Mouse (Mus musculus): Measurements from ENCODE around the gene Sun3.

Gene Sun3

GRCm38 (mm10) chr11:9048703-9049060 is at the start of gene Sun3:
Gene Sun3 (minus strand): TSS chr11:9048991.
- DNase-seq: no peak

DNA sequence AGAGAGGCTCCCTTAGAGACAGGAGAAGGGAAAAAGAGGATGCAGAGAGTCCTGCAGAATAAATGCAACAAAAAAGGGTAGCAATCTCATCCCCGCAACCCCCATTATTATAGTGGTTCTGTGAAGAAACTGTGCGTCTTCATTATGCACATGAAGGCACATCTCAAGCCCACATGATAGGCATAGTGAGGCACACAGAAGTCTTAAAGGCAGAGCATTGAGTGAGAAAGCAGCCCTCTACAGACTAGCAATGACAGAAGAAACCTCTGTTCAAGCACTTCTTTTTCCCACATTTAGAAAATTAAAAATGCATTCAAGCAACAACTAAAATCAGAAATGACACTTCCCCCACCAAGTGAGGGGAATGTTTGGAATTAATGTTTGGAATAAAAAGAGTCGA is 27.7 kb upstream of the Sun3 start:
- DNase-seq: no peak

DNA sequence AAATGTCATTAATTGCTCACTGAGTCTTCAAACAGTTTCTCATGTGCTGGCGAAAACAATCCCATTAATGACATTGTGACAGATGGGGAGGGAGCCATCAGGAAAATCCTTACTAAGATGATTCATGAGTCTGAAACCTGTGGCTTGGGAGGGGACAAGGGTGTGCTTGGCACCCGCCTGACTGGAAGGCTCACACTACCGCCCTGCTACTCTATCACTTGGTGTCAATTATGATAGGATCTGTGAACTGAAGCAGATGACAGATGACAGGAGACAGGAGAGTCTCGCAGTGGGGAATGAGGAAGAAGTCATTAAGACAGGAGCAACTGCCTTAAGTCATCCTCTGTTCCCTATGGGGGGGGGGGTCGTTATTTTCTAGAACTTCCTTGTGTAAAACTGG is 11.7 kb upstream of the Sun3 start:
- DNase-seq: no peak

DNA sequence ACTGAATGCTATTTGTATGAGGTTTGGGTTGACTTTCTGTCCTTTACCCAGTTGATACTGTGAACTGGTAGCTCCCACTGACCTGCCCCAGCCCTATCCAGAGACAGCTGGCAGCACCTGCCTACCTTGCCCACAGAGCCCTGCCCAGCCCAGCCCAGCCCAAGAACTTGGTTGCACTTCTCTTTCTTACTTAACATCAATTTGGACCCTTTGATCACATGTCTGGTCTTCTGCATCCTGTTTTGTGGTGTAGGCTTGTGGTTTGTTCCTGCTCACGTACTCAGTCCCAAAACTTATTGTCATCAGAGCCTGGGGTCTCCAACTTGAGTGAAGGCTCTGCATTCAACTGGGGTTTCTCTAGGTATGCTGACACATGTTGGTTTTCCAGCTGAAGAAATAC is 11.2 kb upstream of the Sun3 start:
- no peak for DNase-seq

- DNase-seq: no peak
Measured at GRCm38 (mm10) chr11:9057711-9058110, 8.9 kb upstream of the Sun3 start.

- no peak for DNase-seq
Measured at GRCm38 (mm10) chr11:9056937-9057336, 8.1 kb upstream of the Sun3 start.

GRCm38 (mm10) chr11:9051895-9052294 is 3.1 kb upstream of the Sun3 start:
- DNase-seq: no peak

- no peak for DNase-seq
Measured at GRCm38 (mm10) chr11:9050241-9050640, 1.4 kb upstream of the Sun3 start.

DNA sequence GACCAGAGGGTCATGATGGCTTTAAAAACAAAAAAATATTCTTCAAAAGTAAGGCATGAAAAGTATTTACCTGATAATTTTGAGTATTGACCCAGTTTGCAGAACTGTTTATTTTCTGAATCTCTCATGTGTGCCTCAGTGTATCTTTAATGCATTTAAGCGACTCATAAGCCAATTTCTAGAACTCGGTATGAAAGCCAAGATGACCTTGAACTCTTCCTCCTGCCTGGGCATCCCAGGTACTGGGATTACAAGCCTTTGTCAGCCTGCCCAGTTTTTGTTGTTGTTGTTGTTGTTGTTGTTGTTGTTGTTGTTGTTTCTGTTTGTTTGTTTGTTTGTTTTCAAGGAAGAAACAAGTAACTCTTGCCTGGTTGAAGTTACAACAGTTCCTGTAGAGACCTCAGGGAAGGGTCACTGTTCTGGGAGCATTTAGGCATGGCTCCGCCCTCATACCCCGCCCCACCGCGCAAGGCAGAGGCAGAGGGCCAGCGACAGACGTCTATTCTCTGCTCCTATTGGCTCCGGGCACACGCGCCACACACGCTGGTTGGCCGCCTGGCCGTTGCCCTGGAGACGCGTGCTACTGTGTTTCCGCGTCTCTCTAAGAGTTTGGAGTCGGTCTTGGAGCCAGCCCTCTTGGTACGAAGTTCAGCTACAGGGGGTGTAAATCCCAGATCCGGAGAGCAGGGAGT is 634 bp downstream of the Sun3 start, which contains the start of gene Gm11992:
TSS of gene Gm11992 (plus strand) at position 584 of the 692 bp plus-strand sequence.
- peak; percentile 45 to 46 for DNase-seq

- no peak for DNase-seq
Measured at GRCm38 (mm10) chr11:9047044-9047443, 1.7 kb downstream of the Sun3 start.

GRCm38 (mm10) chr11:9046546-9046945 is 2.2 kb downstream of the Sun3 start:
- no peak for DNase-seq

DNA sequence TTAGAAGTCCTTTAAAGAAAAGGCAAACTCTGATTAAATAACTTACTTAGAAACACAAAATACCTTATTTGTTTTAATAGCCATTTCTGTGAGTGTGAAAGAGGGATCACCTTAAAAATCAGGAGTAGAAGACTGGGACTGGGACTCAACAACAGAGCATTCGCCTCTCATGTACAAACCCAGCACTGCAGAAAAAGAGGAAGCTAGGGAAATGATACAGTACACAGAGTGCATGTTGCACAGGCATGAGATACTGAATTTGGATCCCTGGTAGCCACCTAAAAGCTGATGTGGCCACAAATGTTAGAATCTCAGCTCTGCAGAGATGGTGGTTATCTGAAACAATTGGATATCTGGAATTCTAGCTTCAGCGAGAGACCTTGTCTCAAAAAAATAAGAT is 17.3 kb downstream of the Sun3 start:
- DNase-seq: no peak

DNA sequence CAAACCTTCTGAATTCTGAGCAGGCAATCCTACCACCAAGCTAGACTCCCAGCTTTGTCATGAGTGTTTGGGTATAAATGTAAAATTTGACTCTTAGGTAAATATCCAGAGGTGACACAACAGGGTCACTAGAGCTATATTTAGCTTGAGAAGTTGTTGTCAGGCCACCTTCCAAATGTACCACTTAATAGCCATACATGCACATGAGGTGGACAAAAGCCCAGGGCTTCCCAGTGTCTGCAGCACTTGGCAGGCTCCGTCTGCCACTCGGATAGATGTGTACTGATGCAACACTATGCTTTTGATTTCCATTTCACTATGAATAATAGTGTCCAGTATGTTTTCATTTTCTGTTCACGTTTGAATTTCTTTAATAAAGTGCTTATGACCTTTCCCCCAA is 23.6 kb downstream of the Sun3 start:
- no peak for DNase-seq

GRCm38 (mm10) chr11:9024782-9025181 is 24.0 kb downstream of the Sun3 start:
- DNase-seq: no peak

DNA sequence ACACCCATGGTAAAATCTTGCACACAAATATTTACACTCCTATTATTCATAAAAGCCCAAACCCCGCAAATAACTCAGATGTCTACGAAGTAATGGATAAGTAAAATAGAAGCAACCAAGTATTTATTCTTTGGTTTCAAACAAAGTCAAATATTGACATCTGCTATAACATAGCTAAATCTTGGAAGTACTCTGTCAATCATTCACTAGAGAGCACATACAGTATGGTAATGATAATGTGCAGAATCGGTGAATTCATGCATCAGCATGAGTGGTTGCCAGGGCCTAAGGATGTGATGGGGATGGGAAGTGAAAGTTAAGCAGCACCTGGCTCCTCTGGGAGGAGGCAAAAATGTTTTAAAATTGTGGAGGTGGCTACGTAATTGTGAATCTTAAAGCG is 28.6 kb downstream of the Sun3 start:
- no peak for DNase-seq

DNA sequence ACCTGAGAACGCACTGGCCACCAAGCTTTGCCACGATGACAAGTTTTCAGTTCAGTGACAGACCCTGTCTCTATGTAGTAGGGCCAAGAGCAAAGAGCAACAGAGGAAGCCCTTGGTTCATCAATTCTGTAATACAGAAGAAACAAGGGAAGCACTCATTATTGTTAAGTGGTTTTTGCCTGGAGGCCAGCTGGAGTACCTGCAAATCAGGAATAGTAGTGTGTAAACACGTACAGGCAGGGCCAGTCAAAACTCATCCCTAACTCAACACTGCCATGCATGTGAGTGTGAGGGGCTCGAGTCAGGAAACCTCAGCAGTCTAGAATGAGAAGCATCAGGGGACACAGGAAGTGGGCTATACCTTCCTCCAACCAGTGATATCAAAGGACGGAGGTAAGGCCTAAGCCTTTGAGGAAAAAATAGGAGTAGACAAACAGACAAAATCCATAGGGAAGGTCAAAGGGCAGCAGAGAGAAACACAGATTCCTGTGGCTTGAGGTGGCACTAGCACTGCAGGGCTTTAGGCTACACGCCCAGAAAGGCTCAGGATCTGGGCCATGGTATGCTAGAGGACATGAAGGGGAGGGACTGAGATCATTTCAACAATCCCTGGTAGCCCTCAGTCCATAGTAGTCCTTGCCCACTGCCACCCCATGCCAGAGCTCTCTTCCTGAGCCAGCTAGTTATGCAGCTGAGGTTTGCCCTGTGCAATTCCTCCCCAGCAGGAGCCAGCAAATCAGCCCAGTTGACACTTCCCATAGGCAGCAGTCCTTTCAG is 30.1 kb downstream of the Sun3 start:
- DNase-seq: no peak

- no peak for DNase-seq
Measured at GRCm38 (mm10) chr11:9014740-9015139, 34.1 kb downstream of the Sun3 start.

- DNase-seq: peak in 1 of 2 experiments; percentile 12
Measured at GRCm38 (mm10) chr11:9011348-9011747, 37.4 kb downstream of the Sun3 start.

DNA sequence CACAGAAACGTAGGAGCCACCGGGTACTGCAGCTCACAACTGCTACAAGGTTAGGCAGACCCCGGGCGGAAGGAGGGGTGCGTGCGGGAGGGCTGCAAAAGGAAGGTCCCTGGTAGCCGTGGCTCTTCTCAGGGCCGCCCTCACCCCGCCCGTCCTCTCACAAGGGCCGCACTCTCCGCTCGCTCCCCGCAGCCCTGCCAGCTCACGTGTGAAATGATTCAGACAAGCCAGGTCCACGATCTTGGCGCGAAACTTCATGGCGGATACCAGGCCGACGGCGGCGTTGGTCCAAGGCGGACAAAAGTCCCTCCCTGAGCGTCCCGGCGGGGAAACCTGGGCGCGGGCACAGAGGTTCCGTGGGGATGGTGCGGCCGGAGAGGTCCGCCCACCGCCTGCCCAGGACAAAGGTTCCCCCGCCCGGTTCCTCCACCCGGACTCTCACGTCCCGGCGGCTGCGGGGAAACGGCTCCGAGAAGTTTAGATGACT is 37.9 kb downstream of the Sun3 start, which contains the start of gene Hus1:
TSS of gene Hus1 (minus strand) at position 339 of the 487 bp plus-strand sequence.
- peak; percentile 86 to 93 for DNase-seq

- peak in 1 of 2 experiments; percentile 42 for DNase-seq
Measured at GRCm38 (mm10) chr11:9010416-9010815, 38.4 kb downstream of the Sun3 start.

DNA sequence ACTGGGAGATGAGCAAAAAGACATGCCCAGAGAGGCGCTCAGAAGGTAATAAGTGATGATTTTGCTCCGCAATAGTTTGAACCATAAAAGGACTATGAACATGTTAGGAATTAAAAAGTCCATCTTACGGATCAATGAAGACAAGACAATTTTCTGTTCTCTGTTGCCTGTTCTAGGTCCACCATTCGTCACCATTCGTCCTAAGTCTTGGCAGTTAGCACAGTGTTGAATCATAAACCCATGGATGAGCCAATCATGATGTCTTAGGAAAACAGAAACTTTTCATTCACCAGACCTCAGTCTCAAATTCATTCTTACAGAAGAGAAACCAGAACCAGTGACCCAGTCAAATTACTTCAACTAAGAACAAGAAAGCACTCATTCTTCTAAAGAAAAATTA is 40.0 kb downstream of the Sun3 start:
- no peak for DNase-seq

GRCm38 (mm10) chr11:8988084-8988483 is 60.7 kb downstream of the Sun3 start:
- no peak for DNase-seq

DNA sequence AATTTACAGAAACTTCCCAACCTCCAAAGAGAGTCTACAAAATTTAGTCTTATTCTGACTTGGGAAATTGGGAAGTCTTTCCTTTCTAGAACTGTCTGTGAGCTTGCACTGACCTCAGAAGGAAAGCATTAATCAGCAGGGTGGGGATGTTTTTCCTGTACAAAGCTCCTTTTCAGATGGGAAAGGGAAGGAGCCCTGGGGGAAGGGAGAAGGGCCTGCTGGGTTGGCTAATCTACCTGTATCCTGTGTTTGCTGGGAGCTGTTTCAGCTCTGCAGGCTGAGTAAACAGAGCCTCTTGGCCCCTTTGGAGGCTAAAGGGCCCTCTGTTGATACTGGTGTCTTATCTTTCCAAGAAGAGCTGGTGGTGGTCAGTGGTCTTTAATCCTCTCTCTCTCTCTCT is 62.7 kb downstream of the Sun3 start:
- DNase-seq: no peak

- DNase-seq: peak; percentile 58 to 73
Measured at GRCm38 (mm10) chr11:8983237-8983861, 65.4 kb downstream of the Sun3 start.

All from cerebellum, adult 18-20 months (tissue).